Mouse (Mus musculus) heart, postnatal 0 days (tissue): ENCODE data around the gene Ryr2. TPM values are rescaled to one million over a fixed set of nuclear protein-coding genes. Genes with fewer than 3 reads are reported as not detected.

Experiments used
- ATAC-seq: fragments of 200-750 bp; cut with Nextera tagmentation; 2 replicates; pipeline ENCODE4 v1.8.0; 2017; ENCODE audit warnings: low read depth, moderate number of reproducible peaks, moderate library complexity; ENCODE audit not compliant: insufficient read depth
- DNase-seq: peaks from one replicate; pipeline ENCODE4 v3.0.0-alpha.2; 2016; ENCODE audit warnings: low spot score
- H3K27ac ChIP-seq: fragments of 300-500 bp; sonication (generic); 2 replicates; pipeline ENCODE4 v1.5.1; 2014; ENCODE audit warnings: low read depth, mild to moderate bottlenecking
- H3K27me3 ChIP-seq: fragments of 300-500 bp; sonication (generic); 2 replicates; pipeline ENCODE4 v1.6.1; 2014; ENCODE audit warnings: low read length, mixed read lengths; ENCODE audit not compliant: control insufficient read depth, insufficient read depth
- H3K36me3 ChIP-seq: fragments of 300-500 bp; sonication (generic); replicated peaks from 2 replicates; pipeline ENCODE4 v1.6.1; 2014; ENCODE audit warnings: low read length, mixed read lengths; ENCODE audit not compliant: control insufficient read depth, insufficient read depth
- H3K4me1 ChIP-seq: fragments of 300-500 bp; sonication (generic); 2 replicates; pipeline ENCODE4 v1.6.1; 2014; ENCODE audit warnings: antibody characterized with exemption; ENCODE audit not compliant: control insufficient read depth, insufficient read depth
- H3K4me2 ChIP-seq: fragments of 300-500 bp; sonication (generic); 2 replicates; pipeline ENCODE4 v1.6.1; 2014; ENCODE audit warnings: low read depth, mild to moderate bottlenecking, low read length, moderate library complexity
- H3K4me3 ChIP-seq: fragments of 300-500 bp; sonication (generic); 2 replicates; pipeline ENCODE4 v1.5.1; 2014; ENCODE audit warnings: low read depth, low read length
- H3K9ac ChIP-seq: fragments of 300-500 bp; sonication (generic); replicated peaks from 2 replicates; pipeline ENCODE4 v1.6.1; 2014; ENCODE audit warnings: low read depth, low read length, mixed read lengths
- H3K9me3 ChIP-seq: fragments of 300-500 bp; sonication (generic); replicated peaks from 2 replicates; pipeline ENCODE4 v1.6.1; 2016; ENCODE audit warnings: low read length; ENCODE audit not compliant: control insufficient read depth
- CTCF ChIP-seq: IDR thresholded peaks from 2 replicates; pipeline ENCODE4 v1.5.1; 2016; ENCODE audit warnings: antibody characterized with exemption, control low read depth, low read depth
- EP300 ChIP-seq: IDR thresholded peaks from 2 replicates; pipeline ENCODE4 v1.6.1; 2016; ENCODE audit warnings: antibody characterized with exemption, low read depth
- WGBS: fragments of 180-500 bp; shearing (Covaris S2); extraction: QIAGEN DNeasy Blood & Tissue Kit; methylation state at CpG from one replicate; pipeline ENCODE4 v1.1.7; 2014; 5-methylcytosine and 5-hydroxymethylcytosine counted together
- polyA plus RNA-seq: library from polyadenylated mRNA; unstranded; fragments of >200 nt; fragmentation: Nextera tagmentation; extraction: Ambion mirVana; gene quantifications from 2 replicates; pipeline ENCODE4 v1.2.1, GENCODE M21; 2015
- total RNA-seq: library from RNA; depleted of rRNA; stranded (reverse); fragments of >200 nt; gene quantifications from 2 replicates; pipeline ENCODE4 v1.2.3, GENCODE M21; 2014; ENCODE audit warnings: low replicate concordance

Ryr2 gene
- total and polyA plus RNA-seq, 2 experiments from 2014 or later: 61.4 to 396 TPM

- Histone ChIP-seq H3K27me3 (no peaks in the 10 kb centered on the region), H3K9me3 (no peaks in the 10 kb centered on the region), H3K4me2 (no peak overlapping the region), H3K27ac (no peak overlapping the region), H3K9ac (no peak overlapping the region), H3K36me3 (peaks cover 32% of the 10 kb centered on the region), H3K4me1 (0 out of 2 replicates have a peak, but pooled peaks cover 7% of the 10 kb centered on the region), H3K4me3 (no peak overlapping the region)
- DNase-seq (no peak), ATAC-seq (no peak)
- TF ChIP-seq CTCF (no peak), EP300 (no peak)
- 65% methylated on average over 2 of the region's 2 CpGs for WGBS
Observed at GRCm38 (mm10) chr13:11868979-11869378, 237.8 kb downstream of the Ryr2 start.

- 0 out of 2 replicates have a peak, but pooled peaks cover 7% of the 10 kb centered on the region for H3K4me1 ChIP-seq
- peaks cover 27% of the 10 kb centered on the region for H3K36me3 ChIP-seq
- no peak overlapping the region for H3K4me2 ChIP-seq
- no peak overlapping the region for H3K4me3 ChIP-seq
- no peak overlapping the region for H3K9ac ChIP-seq
- H3K9me3 ChIP-seq: no peaks in the 10 kb centered on the region
- DNase-seq (no peak), ATAC-seq (no peak)
- TF ChIP-seq EP300: no peak
- no peak for TF ChIP-seq CTCF
- no peak overlapping the region for H3K27ac ChIP-seq
- WGBS: 63% methylated on average over 7 of the region's 7 CpGs
- no peaks in the 10 kb centered on the region for H3K27me3 ChIP-seq
Observed at GRCm38 (mm10) chr13:11868056-11868455, 238.7 kb downstream of the Ryr2 start.

- H3K27ac ChIP-seq: no peak overlapping the region
- peaks cover 42% of the 10 kb centered on the region for H3K36me3 ChIP-seq
- no peak overlapping the region for H3K4me3 ChIP-seq
- no peaks in the 10 kb centered on the region for H3K27me3 ChIP-seq
- ATAC-seq (no peak), DNase-seq (no peak)
- 65% methylated on average over 3 of the region's 3 CpGs for WGBS
- H3K4me2 ChIP-seq: no peak overlapping the region
- H3K4me1 ChIP-seq: 0 out of 2 replicates have a peak, but pooled peaks cover 7% of the 10 kb centered on the region
- H3K9ac ChIP-seq: no peak overlapping the region
- TF ChIP-seq EP300 (no peak), CTCF (no peak)
- H3K9me3 ChIP-seq: no peaks in the 10 kb centered on the region
Observed at GRCm38 (mm10) chr13:11865261-11865660, 241.5 kb downstream of the Ryr2 start.

- ATAC-seq: no peak
- H3K27me3 ChIP-seq: no peaks in the 10 kb centered on the region
- 88% methylated on average over 3 of the region's 3 CpGs for WGBS
Observed at GRCm38 (mm10) chr13:11851691-11852090, 255.1 kb downstream of the Ryr2 start.

GRCm38 (mm10) chr13:11843889-11844288 lies 262.9 kb downstream of the Ryr2 start:
- 94% methylated on average over 1 of the region's 1 CpGs for WGBS
- H3K4me2 ChIP-seq: no peak overlapping the region
- no peaks in the 10 kb centered on the region for H3K4me1 ChIP-seq
- no peak for DNase-seq
- H3K9ac ChIP-seq: no peak overlapping the region
- no peak for TF ChIP-seq EP300
- TF ChIP-seq CTCF: no peak
- no peaks in the 10 kb centered on the region for H3K27me3 ChIP-seq
- no peak overlapping the region for H3K27ac ChIP-seq
- H3K4me3 ChIP-seq: no peak overlapping the region
- H3K36me3 ChIP-seq: peaks cover 21% of the 10 kb centered on the region
- H3K9me3 ChIP-seq: no peaks in the 10 kb centered on the region
- no peak for ATAC-seq

More at GRCm38 (mm10) chr13:11851691-11852090, 255.1 kb downstream of the Ryr2 start:
- Histone ChIP-seq H3K36me3 (peaks cover 35% of the 10 kb centered on the region), H3K4me2 (no peak overlapping the region), H3K4me3 (no peak overlapping the region), H3K4me1 (no peaks in the 10 kb centered on the region), H3K9ac (no peak overlapping the region), H3K27ac (no peak overlapping the region), H3K9me3 (no peaks in the 10 kb centered on the region)
- TF ChIP-seq EP300 (no peak), CTCF (no peak)
- no peak for DNase-seq

GRCm38 (mm10) chr13:11837870-11838269 lies 268.9 kb downstream of the Ryr2 start:
- no peaks in the 10 kb centered on the region for H3K27me3 ChIP-seq
- H3K4me1 ChIP-seq: no peaks in the 10 kb centered on the region; the same call in 1 of the 2 replicates
- DNase-seq (no peak), ATAC-seq (no peak)
- H3K36me3 ChIP-seq: peaks cover 29% of the 10 kb centered on the region
- 72% methylated on average over 3 of the region's 3 CpGs for WGBS
- no peak for TF ChIP-seq CTCF
- TF ChIP-seq EP300: no peak
- no peak overlapping the region for H3K4me3 ChIP-seq
- H3K9me3 ChIP-seq: no peaks in the 10 kb centered on the region
- no peak overlapping the region for H3K27ac ChIP-seq
- H3K4me2 ChIP-seq: no peak overlapping the region
- no peak overlapping the region for H3K9ac ChIP-seq
